Mouse (Mus musculus): ENCODE results near the gene Cdh12.
"Not testable (repeated sequence)": the region's sequence is repeated elsewhere in the genome, so short reads cannot be mapped to it uniquely, and the experiment has no call there.

DNA sequence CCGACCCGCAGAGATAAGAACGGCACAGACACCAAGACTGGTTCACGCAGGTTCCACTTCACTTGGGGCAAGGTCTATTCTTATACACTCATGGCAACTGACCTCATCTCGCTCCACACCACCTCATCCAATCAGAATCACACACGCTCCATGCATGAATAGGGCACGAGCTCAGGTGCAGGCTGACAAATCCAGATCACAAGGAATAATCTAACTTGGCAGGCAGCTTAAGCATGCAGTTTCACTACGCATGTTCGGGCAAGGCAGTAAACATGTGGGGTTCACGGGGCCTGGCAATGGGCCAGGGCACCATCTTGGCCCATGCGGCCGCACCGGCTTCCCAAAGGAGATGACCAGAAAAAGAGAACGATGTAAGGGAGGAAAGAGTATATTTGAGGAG is 942.4 kb downstream of the Cdh12 start:
- not testable (repeated sequence) for TF ChIP-seq POLR2A (IDR thresholded peaks at IDR 0.05; ENCODE audit: low read depth, low read length); CTCF (IDR thresholded peaks at IDR 0.05; ENCODE audit: extremely low read depth, insufficient read depth, insufficient read length, insufficient replicate concordance)

Data from spleen, adult 2 months (tissue).